Mouse (Mus musculus): Measurements from ENCODE around the gene Tmem63a. TPM values are rescaled to one million over a fixed set of nuclear protein-coding genes. Genes with fewer than 3 reads are reported as not detected.
"Not testable (repeated sequence)": the region's sequence is repeated elsewhere in the genome, so short reads cannot be mapped to it uniquely, and the experiment has no call there.

Gene Tmem63a
- polyA plus RNA-seq, 1 experiment, result 72.8 TPM

DNA sequence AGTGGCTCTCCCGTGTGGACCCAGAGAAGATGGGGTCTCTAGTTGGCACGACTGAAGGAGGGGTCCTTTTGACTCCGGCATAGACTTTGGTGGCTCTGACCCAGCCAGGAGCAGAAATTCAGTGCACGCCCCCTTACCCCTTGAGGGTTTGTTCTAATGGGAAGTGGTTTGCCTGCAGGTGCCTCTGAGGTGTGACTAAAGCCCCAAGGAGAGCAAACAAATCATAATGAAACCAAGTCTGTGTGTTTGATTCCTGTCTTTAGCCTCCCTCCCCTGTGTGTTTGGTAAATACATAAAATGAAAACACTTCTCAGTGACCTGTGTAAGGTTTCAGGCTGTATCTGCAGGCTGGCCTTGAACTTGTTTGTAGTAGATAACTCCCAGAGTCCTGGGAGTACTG is 15.9 kb upstream of the Tmem63a start:
- no peak for DNase-seq (ENCODE audit: low spot score)

DNA sequence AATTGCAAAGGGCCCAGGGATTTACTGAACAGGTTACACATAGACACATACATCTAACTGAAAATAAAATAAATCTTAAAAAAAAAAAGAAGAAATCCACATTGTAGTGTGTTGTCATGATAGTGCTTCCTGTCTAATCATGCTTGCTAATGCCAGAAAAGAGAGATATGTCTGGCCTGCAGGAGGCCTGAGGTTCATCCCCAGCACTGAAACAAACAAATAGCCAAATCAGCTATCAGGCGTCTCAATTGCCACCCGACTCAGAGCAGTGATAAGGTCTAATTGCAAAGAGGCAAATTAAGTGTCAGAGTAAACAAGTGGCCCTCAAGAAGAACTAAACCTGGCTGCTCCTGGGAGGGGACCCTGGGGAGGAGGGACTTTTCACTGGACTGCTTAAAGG is 12.5 kb upstream of the Tmem63a start:
- DNase-seq (ENCODE audit: low spot score), result no peak

DNA sequence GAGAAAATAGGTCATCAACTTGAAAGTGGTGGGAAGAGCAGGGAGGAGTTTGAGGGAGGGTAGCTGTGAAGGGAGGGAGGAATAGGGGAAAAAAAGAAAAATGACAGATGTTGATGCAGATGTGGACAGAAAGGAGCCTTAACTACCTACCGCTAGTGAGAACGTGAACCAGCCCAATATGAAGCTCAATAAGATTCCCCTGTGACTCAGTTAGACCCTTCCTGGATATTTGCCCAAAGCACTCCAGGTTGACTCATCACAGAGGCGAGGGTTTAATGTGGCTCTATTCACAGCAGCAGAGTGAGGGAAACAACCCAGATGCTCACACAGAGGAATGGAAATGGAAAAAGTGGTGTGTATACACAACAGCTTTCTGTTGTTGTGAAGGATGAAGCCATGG is 11.0 kb upstream of the Tmem63a start:
- no peak for DNase-seq (ENCODE audit: low spot score)

DNA sequence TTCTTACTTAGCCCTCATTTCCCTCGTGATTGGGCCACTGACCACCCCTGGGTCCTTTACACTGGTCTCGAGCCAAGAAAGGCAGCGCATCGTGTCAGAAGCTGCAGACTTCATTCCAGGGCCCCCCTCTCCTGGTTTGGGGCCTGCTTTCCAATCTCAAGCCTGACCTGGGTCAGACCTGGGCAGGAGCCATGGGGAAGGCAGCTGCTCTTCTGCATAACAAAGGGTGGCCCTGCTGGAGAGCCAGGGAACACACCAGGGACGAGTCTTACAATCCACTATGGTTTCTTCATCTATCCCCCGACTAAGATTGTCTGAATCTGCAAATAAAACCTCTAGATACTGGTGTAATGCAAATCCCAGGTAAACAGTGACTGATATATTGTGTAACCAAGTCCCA is 8.5 kb upstream of the Tmem63a start:
- no peak for DNase-seq (ENCODE audit: low spot score)

DNA sequence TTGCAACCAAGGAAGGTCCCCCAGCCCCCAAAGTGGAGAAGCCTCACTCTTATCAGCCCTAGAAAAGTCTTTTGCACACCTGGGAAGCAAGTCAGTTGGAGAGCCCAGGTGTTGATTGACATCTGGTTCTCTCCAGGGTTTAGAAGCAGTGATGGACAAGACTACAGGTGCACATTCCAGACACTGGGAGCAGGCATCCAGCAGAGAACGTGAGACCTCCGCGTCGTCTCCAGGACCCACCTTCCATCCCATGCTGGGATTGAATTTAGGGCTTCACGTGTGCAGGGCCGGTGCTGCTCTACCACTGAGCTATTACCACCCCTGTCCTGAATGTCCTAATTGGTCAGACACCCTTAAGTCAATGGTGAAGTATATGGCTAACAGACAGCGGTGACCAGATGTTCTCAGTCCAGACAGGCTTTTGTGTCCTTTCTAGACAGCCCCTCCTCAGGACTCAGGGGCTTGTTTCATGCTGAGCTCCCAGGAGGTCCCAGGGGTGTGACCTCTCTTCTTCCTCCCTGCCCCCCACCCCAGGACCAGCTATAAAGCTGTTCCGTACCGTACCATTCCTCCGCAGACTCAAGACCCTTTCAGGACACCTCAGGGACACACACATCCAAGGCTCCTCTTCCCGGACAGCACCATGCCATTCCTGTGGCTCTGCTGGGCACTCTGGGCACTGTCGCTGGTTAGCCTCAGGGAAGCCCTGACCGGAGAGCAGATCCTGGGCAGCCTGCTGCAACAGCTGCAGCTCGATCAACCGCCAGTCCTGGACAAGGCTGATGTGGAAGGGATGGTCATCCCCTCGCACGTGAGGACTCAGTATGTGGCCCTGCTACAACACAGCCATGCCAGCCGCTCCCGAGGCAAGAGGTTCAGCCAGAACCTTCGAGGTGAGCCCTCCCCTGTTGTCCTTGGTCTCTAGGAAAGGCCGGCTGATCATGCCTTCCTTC is 7.4 kb upstream of the Tmem63a start, which contains the start of gene Lefty1:
TSS of gene Lefty1 (plus strand) at position 556 of the 953 bp plus-strand sequence.
- no peak for DNase-seq (ENCODE audit: low spot score)

DNA sequence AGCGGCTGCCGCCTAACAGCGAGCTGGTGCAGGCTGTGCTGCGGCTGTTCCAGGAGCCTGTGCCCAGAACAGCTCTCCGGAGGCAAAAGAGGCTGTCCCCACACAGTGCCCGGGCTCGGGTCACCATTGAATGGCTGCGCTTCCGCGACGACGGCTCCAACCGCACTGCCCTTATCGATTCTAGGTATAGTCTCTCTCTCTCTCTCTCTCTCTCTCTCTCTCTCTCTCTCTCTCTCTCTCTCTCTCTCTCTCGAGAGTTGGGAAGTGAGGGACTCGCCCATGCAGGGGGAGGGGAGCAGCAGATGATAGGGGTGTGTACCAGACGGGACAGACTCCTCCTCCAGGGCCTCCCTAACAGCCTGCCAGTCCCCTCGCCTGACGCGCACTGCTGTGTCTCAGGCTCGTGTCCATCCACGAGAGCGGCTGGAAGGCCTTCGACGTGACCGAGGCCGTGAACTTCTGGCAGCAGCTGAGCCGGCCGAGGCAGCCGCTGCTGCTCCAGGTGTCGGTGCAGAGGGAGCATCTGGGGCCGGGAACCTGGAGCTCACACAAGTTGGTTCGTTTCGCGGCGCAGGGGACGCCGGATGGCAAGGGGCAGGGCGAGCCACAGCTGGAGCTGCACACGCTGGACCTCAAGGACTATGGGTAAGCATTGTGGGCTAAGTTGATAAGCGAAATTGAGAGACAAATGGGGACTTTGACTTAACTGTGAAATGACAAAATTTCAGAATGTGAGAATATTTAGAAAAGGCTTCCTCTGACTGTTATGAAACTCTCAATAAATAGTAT is 5.3 kb upstream of the Tmem63a start:
- not testable (repeated sequence) for DNase-seq (ENCODE audit: low spot score)

DNA sequence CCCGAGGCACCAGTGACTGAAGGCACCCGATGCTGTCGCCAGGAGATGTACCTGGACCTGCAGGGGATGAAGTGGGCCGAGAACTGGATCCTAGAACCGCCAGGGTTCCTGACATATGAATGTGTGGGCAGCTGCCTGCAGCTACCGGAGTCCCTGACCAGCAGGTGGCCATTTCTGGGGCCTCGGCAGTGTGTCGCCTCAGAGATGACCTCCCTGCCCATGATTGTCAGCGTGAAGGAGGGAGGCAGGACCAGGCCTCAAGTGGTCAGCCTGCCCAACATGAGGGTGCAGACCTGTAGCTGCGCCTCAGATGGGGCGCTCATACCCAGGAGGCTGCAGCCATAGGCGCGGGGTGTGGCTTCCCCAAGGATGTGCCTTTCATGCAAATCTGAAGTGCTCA is 4.5 kb upstream of the Tmem63a start:
- not testable (repeated sequence) for DNase-seq (ENCODE audit: low spot score)

DNA sequence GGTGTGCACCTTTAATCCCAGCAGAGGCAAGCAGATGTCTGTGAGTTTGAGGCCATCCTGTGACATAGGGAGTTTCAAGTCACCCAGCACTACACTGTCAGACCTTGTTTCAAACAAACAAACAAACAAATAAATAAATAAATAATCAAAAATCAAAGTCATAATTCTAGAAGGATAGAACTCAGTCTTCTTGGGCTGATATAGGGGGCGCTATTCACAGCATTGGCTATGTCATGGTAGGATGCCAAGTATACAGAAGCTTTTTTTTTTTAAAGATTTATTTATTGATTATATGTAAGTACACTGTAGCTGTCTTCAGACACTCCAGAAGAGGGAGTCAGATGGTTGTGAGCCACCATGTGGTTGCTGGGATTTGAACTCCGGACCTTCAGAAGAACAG is 3.4 kb upstream of the Tmem63a start:
- DNase-seq (ENCODE audit: low spot score), result not testable (repeated sequence)

DNA sequence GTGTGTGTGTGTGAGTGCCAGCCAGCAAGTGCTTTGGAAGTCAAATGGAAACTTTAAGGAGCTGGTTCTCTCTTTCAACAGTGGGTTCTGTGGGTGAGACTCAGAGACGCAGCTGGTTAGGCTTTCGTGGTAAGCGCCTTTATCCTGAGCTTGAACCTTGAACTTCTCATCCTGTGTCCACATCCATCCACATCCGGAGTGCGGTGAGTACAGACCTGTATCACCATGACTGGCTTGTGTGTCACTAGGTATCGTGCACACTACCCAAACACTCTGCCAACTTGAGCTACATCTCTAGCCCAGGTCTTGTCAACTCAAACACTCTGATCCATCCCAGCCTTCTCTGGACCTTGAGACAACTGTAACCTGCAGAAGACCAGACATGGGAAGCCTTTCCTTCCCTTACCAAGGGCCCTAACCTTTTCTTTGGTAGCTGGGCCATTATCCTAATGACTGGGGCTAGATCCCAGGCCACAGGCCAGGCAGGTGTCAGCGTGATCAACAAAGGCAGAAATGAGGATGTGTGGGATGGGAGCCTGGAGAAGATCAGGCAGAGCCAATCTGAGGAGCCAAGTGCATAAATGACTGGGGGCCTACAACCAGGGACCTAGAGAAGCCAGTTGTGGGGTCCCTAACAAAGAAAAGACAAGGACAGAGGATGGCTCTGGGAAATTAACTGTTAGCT is 1.2 kb upstream of the Tmem63a start:
- DNase-seq (ENCODE audit: low spot score), result no peak

DNA sequence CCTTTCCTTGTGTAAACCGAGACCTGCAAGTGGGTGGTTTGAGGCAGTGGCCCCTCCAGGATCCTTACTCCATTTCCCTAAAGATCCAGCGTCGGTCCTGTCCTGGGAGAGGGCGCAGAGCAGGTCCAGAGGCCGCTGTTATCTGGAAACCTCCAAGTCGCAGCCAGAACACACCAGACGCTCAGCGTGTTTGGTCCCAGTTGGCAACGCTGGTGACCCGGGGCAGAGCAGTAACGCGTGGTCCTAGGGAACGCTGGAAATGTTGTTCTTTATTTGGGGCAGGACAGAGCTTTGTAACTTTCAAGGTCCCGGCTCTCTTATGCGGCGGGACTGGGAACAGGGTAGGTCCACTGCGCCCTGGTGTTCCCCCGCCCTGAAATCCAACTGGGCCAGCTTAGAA is 418 bp upstream of the Tmem63a start:
- DNase-seq (ENCODE audit: low spot score), result no peak

DNA sequence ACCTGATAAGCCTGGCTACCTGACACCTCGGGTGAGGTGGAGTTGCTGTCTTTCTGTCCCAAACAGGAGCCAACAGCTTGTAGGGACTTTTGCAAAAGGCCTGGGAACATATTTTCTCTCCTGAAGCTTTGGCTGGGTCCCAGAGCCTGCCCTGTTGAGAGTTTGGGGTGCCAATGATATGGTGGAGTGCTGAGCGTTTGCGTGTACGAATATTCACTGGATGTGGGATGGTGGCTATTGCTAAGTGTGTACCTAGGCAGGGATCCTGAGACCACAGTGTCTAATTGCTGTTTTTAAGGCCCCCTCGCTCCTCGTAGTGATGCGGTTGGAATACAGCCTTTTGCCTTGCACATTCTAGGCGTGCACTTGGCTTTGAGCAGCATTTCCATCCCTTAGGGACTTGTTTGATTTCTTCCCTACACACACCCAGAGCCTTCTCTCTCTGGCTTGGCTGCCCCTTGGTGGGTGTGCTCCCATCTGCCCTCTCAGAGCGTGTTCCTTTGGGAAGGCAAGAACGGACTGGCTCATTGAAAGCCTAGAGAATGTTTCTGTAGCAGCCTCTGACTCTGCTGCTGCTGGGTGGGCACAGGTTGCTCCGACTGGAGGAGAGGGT is 994 bp downstream of the Tmem63a start:
- DNase-seq (ENCODE audit: low spot score), result no peak

DNA sequence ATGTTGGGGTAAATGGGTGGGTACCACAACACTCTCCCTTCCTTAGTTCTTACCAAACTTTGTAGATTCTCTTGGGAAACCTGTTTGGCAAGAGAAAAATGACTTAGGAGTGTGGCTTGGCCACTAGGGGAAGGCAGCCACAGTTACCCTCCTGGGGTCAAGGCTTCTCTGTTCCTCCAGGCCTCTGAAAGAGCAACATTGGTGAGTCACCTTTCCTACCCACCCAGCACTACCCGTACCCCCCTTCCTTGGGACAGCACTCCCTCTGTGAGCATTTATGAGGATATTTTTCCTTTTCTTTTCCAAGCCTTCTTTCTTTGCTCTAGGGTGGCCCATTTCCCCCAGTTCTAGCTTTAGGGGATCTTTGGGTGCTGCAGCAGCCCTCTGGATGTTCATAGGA is 1.8 kb downstream of the Tmem63a start:
- no peak for DNase-seq (ENCODE audit: low spot score)

DNA sequence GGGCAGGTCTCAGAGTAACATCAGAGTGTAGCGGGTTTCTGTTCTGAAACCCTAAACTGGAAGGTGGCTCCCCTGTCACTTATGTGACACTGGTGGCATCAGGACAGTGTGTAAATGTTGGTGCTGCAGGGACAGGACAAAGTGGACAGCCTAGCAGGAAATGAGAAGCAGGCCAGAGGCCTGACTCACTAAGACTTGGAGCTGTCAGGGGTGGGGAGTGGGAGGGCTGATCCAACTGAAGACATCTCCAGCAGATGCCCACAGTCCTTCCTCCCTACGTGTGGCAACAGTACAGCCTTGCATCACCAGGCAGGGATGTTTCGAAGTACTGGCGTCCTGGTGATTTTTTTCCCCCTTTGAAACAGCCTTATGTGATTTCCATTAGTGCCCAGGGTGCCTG is 2.4 kb downstream of the Tmem63a start:
- no peak for DNase-seq (ENCODE audit: low spot score)

DNA sequence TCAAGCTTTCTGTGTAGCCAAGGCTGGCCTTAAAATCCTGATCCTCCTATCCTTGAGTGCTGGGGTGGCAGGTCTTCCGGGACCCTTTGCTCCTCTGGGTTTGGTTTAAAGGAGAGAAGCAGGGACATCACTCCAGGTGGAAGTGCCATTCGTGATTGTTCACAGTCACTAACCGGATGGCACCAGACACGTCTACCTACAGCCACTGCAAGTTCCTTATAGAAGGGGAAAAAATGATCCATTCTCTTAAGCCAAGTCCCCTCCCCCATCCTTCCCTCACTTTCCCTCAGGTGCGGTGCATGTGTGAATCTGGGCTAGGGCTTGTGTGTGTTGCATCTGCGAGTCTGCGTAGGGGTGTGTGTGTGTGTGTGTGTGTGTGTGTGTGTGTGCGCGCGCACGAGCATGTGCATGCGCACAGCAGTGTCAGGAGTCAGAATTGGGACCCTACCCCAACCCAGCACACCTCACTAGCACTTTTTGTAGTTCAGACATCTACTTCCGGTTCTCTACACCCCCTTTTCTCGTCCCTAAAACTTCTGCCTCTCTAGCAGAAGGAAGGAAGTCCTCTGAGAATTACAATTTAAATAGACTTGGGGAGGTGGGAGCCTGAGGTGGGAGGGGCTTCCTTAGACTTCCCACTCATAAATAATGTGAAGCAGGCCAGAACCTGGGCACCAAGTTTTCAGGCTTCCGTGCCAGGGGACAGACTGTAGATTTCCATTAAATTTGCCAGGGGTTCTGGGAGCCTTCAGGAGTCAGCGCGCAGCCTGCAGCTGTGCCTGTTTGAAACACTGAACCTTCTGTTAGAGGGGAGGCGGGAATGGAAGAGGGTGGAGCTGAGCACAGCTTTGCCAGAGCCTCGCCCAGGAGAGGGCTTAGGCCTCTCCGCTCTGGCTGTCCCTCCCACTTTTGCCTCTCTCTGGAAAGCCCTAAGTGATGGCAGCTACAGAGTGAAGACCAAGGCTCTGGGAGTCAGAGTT is 3.1 kb downstream of the Tmem63a start:
- no peak for DNase-seq (ENCODE audit: low spot score)

DNA sequence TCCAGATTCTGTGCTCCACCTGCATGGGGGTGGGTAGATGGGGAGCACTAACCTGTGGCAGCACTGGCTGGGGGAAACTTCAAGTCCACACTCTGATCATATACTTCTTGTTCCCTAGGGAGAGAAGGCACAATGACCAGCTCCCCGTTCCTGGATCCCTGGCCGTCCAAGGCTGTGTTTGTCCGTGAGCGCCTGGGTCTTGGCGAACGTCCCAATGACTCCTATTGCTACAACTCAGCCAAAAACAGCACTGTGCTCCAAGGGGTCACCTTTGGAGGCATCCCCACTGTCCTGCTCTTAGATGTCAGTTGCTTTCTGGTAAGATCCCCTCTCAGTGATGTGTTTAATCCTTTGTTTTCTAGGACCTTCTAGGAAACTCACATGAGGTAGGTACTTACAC is 4.3 kb downstream of the Tmem63a start:
- DNase-seq (ENCODE audit: low spot score), result no peak

DNA sequence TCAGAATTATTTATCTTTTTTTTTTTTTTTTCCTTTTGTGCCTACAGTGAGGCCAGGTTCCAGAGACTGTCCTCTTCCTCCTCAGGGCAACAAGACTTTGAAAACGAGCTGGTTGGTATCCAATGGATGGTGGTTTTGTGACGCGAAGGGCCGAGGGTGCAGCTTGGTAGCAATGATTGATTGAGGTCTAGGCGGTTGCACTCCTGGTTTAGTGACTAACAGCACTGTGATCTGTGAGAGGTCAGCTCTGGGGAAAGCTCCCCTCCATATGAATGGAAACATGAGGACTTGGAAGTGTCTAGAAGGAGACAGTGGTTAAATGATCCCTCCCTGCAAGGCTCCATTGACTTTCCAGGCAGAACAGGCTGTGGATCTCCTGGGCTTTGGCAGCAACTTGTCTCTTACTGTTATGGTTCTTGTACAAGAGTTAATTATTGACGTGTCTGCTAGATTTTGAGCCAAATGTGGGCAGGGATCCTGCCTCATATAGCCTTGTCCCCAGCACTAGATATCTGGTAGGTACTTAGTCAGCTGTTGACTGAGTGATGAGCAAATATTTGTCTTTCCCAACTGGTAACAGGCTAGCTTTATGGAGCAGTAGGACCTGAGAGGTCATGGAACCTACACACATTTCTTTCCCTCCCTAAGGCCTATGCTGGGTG is 10.1 kb downstream of the Tmem63a start:
- DNase-seq (ENCODE audit: low spot score), result no peak

DNA sequence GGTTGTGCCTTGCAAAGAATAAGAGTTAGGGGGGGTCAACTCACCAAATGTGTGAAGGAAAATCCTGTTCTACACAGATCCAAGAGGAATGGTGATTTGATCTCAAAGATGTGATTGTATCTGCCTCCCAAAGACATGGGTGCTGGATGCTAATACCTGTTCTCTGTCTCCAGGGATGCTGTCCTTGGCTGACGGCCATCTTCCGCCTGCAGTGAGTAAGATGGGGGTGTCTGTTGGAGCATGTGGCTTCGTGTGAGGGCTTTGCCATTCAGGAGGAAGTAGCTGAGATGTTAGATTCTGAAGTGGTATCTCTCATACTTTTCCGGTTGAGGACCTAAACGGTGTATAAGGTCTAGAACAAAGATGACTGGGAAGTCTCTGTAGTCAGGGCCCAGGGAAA is 10.7 kb downstream of the Tmem63a start:
- no peak for DNase-seq (ENCODE audit: low spot score)

DNA sequence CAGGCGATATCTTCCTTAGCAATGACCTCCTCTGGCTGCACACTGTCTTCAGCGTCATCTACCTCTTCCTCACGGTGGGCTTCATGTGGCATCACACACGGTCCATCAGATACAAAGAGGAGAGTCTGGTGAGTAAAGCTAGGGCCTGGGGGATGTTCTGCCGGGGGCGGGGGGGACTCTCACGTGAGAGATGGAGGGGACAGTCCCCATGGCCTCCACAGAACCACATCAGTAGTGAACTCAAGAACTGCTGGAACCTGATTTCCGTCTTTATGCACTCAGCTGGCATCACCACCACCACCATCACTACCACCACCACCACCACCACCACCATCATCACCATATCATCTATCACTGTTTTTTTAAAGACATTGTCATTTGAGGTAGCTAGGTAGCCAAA is 14.3 kb downstream of the Tmem63a start:
- DNase-seq (ENCODE audit: low spot score), result no peak

DNA sequence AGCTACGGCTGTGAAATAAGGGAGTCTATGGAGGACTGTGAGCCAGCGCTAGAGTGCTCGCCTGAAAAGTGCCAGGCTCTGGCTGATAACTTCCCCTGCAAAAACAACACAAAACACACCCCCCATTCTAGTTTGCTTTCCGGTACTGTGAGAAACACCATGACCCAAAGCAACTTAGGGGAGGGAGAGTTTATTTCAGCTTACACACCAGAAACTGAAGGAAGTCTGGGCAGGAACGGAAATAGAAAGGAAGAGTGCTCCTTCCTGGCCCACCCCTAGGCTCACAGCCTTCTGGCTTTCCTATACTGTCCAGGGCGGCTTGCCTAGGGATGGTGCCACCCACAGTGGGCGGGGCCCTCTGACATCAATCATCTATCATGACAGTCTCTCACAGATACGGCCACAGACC is 14.8 kb downstream of the Tmem63a start:
- no peak for DNase-seq (ENCODE audit: low spot score)

DNA sequence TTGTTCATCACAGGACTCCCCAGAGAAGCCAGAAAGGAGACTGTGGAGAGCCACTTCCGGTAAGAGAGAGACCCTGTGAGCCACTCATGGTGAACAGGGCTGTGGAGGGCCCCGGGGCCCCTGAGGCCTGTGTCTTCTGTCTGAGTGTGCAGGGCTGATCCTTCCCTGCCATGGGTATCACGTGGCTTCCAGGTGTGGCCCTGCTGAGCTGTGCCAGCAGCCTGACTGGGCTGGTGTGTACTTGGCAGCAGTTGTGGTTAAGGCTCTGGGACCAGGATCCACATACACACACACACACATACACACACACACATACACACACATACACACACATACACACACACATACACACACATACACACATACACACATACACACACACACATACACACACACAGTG is 15.8 kb downstream of the Tmem63a start:
- DNase-seq (ENCODE audit: low spot score), result no peak
